Comparison of ENCODE assay signal across 9 mouse cellular contexts in the genomic region with DNA sequence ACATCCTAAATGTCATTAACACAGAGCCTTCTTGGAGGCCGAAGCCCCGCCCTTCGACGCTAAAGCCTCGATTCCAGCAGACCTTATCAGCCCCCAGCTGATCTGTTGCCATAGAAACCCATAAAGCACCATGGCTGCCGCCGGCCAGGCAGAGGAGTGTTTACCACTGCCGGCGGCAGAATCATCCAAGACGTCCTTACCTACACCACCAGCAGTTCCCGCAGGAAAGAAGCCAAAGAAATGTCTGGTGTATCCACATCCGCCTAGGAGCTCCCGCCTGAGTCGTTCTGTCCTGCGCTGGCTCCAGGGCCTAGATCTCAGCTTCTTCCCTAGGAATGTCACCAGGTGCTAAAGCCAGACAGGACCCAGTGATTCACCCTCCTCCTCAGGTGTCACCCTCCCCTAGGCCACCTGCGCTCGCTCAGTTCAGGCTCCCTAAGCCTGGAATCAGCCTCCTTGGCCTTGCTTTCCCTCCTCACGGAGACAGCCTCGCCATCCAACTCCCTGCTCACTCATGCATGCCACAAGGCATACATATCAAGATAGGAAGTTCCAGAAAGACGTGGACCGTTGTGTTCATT. TPM values are rescaled to one million over a fixed set of nuclear protein-coding genes. Genes with fewer than 3 reads are reported as not detected.
DNase-seq lines count a peak whose midpoint lies in the region; ATAC-seq and TF ChIP-seq lines count a peak whose summit lies in the region.
"Had no signal": no experiment of that assay in that cellular context is flagged by ENCODE, and none has a peak within 500 bp of the region (broad histone marks: within the 10 kb centered on the region; RNA-seq: fewer than 3 reads in every experiment).

A gene (plus strand): TSS at position 111 of the 581 bp plus-strand sequence.

- no peak within 1 kb of the TSS for H3K9ac ChIP-seq in kidney, embryonic 15.5 days
- H3K9ac ChIP-seq in heart, embryonic 13.5 days, result peak within 1 kb of the TSS; percentile 66
- no peak within 1 kb of the TSS for H3K9ac ChIP-seq in stomach, embryonic 14.5 days (replicated peaks; ENCODE audit: low read depth, low read length)

- H3K4me3 ChIP-seq in kidney, embryonic 15.5 days (replicated peaks), result peak within 1 kb of the TSS; percentile 41
- H3K4me3 ChIP-seq in kidney, adult 2 months (ENCODE audit: insufficient read depth, low read depth, low read length), result no peak within 1 kb of the TSS
- peak within 1 kb of the TSS; percentile 51 for H3K4me3 ChIP-seq in heart, embryonic 13.5 days
- H3K4me3 ChIP-seq in stomach, embryonic 14.5 days (ENCODE audit: low read depth, low read length), result peak within 1 kb of the TSS; percentile 13; the same call in 1 of the 2 replicates

- WGBS in kidney, embryonic 15.5 days, result 4% methylated on average over 21 of the region's 21 CpGs
- WGBS in kidney, adult 2 months, result 17% methylated on average over 21 of the region's 21 CpGs
- 6% methylated on average over 21 of the region's 21 CpGs for WGBS in heart, embryonic 13.5 days
- WGBS in stomach, embryonic 14.5 days, result 7% methylated on average over 21 of the region's 21 CpGs

- peak within 1 kb of the TSS; percentile 60 for H3K4me2 ChIP-seq in kidney, embryonic 15.5 days
- peak within 1 kb of the TSS; percentile 73 for H3K4me2 ChIP-seq in heart, embryonic 13.5 days
- peak within 1 kb of the TSS; percentile 51 for H3K4me2 ChIP-seq in stomach, embryonic 14.5 days (replicated peaks; ENCODE audit: low read depth, low read length)

- no peak within 1 kb of the TSS for H3K27ac ChIP-seq in kidney, embryonic 15.5 days
- no peak within 1 kb of the TSS for H3K27ac ChIP-seq in kidney, adult 2 months (ENCODE audit: insufficient read depth, low read depth, low read length)
- H3K27ac ChIP-seq in heart, embryonic 13.5 days (replicated peaks), result no peak within 1 kb of the TSS; the same call in 1 of the 2 replicates
- no peak within 1 kb of the TSS for H3K27ac ChIP-seq in stomach, embryonic 14.5 days (ENCODE audit: low read length)

- peak; percentile 85 for ATAC-seq in kidney, embryonic 15.5 days (replicated peaks; ENCODE audit: low FRiP score)
- peak; percentile 64 for ATAC-seq in common myeloid progenitor, adult 5-6 weeks (replicated peaks; ENCODE audit: low read depth, poor library complexity, severe bottlenecking)
- no peak; the same call in 1 of the 2 replicates for ATAC-seq in heart, embryonic 13.5 days (ENCODE audit: extremely low read depth, insufficient number of reproducible peaks, low FRiP score, low TSS enrichment)
- peak; percentile 89 for ATAC-seq in stomach, embryonic 14.5 days (ENCODE audit: insufficient number of reproducible peaks, insufficient read depth, low FRiP score, low read depth)

- H3K27me3 ChIP-seq in kidney, embryonic 15.5 days, result no peaks in the 10 kb centered on the region
- no peaks in the 10 kb centered on the region for H3K27me3 ChIP-seq in kidney, adult 2 months (replicated peaks; ENCODE audit: control insufficient read depth, insufficient read depth, low read length)
- H3K27me3 ChIP-seq in heart, embryonic 13.5 days (replicated peaks), result no peaks in the 10 kb centered on the region
- no peaks in the 10 kb centered on the region for H3K27me3 ChIP-seq in stomach, embryonic 14.5 days (ENCODE audit: control insufficient read depth, insufficient read depth, low read length)
- H3K27me3 ChIP-seq: CH12.LX had no signal

- TF ChIP-seq POLR2A in kidney, adult 2 months (IDR thresholded peaks at IDR 0.05; ENCODE audit: low read depth, low read length), result no peak

- no peaks in the 10 kb centered on the region for H3K9me3 ChIP-seq in kidney, embryonic 15.5 days (replicated peaks)
- H3K9me3 ChIP-seq in heart, embryonic 13.5 days, result no peaks in the 10 kb centered on the region
- H3K9me3 ChIP-seq in stomach, embryonic 14.5 days (ENCODE audit: control insufficient read depth, low read depth, low read length), result no peaks in the 10 kb centered on the region

- no peak for TF ChIP-seq CTCF in kidney, adult 2 months (conservative IDR thresholded peaks at IDR 0.05; ENCODE audit: insufficient read depth, insufficient read length, low read depth, low read length)

- DNase-seq in kidney, adult 2 months, result no peak
- peak; percentile 24 to 34 for DNase-seq in layer of hippocampus, postnatal 10 days (ENCODE audit: low spot score in 2 of 2)
- peak; percentile 9 to 37 for DNase-seq in lung, postnatal 4 days
- no peak for DNase-seq in spleen, adult 18-20 months

- no peaks in the 10 kb centered on the region for H3K36me3 ChIP-seq in kidney, embryonic 15.5 days
- no peaks in the 10 kb centered on the region for H3K36me3 ChIP-seq in kidney, adult 2 months (ENCODE audit: control insufficient read depth, insufficient read depth, low read length)
- H3K36me3 ChIP-seq in heart, embryonic 13.5 days, result no peaks in the 10 kb centered on the region
- no peaks in the 10 kb centered on the region for H3K36me3 ChIP-seq in stomach, embryonic 14.5 days (ENCODE audit: control insufficient read depth, insufficient read depth, low read length)

- H3K4me1 ChIP-seq in kidney, embryonic 15.5 days, result peaks cover 8% of the 10 kb centered on the region; the same call in 1 of the 2 replicates
- no peaks in the 10 kb centered on the region for H3K4me1 ChIP-seq in kidney, adult 2 months (ENCODE audit: control insufficient read depth, insufficient read depth, low read length)
- H3K4me1 ChIP-seq in heart, embryonic 13.5 days, result peaks cover 9% of the 10 kb centered on the region
- H3K4me1 ChIP-seq in stomach, embryonic 14.5 days (ENCODE audit: control insufficient read depth, insufficient read depth, low read length), result no peaks in the 10 kb centered on the region; the same call in 1 of the 2 replicates

RNA-seq across cellular contexts. Expression of the gene that starts here (rescaled TPM):
- not detected in 2 replicates for polyA plus RNA-seq in kidney, embryonic 15.5 days (2015; fragmentation: Nextera tagmentation; extraction: Ambion mirVana)
- 0.11 and 0.27 TPM in 2 replicates for polyA plus RNA-seq in kidney, adult 2 months (2012; rRNA removed)
- not detected in 2 replicates for total RNA-seq in common myeloid progenitor, adult 5-6 weeks (2017)
- not detected in 2 replicates for polyA plus RNA-seq in heart, embryonic 13.5 days (2015; fragmentation: Nextera tagmentation; extraction: Ambion mirVana)
- total RNA-seq in layer of hippocampus, postnatal 10 days (2021), result under 1 TPM in 1 of 2 experiments, not detected in 1; 0.42 TPM
- not detected in 2 replicates for polyA plus RNA-seq in stomach, embryonic 14.5 days (2014; fragmentation: Nextera tagmentation; extraction: Ambion mirVana)
- total RNA-seq: CH12.LX had no signal

Comparison
In these comparisons a context has a peak if more than half of its experiments do, and no peak if none do; other contexts are left out.
1. Peak in ATAC-seq, H3K4me3 ChIP-seq and H3K4me2 ChIP-seq in kidney, embryonic 15.5 days; RNA of the gene not detected or under 1 TPM.
2. Peak in ATAC-seq in common myeloid progenitor, adult 5-6 weeks; RNA of the gene not detected or under 1 TPM.
3. Peak in DNase-seq in layer of hippocampus, postnatal 10 days; RNA of the gene not detected or under 1 TPM.
4. Peak in ATAC-seq, H3K4me3 ChIP-seq and H3K4me2 ChIP-seq in stomach, embryonic 14.5 days; RNA of the gene not detected or under 1 TPM.
5. DNase-seq: peak in lung, postnatal 4 days (2 of 2); none in kidney, adult 2 months (single experiment) and spleen, adult 18-20 months (0 of 2).
6. Peak in every context shown above with its lines, with median percentiles within 50 percentile points of each other: H3K4me2 ChIP-seq.